Mouse (Mus musculus): Measurements from ENCODE around the gene Hsbp1. TPM values are rescaled to one million over a fixed set of nuclear protein-coding genes. Genes with fewer than 3 reads are reported as not detected.
"Not testable (repeated sequence)": the region's sequence is repeated elsewhere in the genome, so short reads cannot be mapped to it uniquely, and the experiment has no call there.

Hsbp1 gene
- polyA plus RNA-seq, 1 experiment from 2014 or later = 593 TPM

DNA sequence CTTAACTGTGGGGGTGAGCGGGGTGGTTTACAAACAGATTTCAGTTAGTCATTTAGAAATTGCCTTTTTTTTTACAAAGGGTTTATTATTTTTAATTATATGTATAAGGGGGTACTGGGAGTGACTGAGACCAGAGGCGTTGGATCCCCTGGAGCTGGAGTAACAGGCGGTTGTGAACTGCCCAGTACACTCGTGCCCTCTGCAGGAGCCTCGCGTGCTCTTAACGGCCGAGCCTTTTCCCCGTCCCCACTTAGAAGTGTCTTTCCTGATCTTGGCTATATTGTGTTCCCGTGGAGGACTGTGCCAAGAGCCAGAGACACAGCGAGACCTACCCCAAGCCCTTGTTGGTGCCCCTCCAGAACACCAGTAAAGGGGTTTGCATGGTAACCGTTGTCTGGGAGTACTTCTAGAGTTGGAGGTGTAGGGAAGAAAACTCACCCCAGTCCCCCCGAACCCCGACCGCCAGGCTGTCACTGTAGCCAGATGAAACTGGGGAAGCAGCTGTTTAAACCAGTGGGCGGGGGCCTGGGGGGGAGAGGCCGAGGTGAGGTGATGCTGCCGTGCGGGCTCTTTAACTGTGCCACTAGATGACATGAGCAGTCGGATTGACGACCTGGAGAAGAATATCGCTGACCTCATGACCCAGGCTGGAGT lies 868 bp downstream of the Hsbp1 start:
- Histone ChIP-seq H3K9ac (ENCODE audit: low read length) (peak overlapping the region; percentile 98), H3K36me3 (ENCODE audit: control insufficient read depth, insufficient read depth, low read length) (peaks cover 37% of the 10 kb centered on the region), H3K4me1 (ENCODE audit: control insufficient read depth, insufficient read depth, low read length) (peaks cover 4% of the 10 kb centered on the region; the same call in 1 of the 2 replicates), H3K9me3 (replicated peaks; ENCODE audit: control insufficient read depth, low read length) (no peaks in the 10 kb centered on the region), H3K27ac (ENCODE audit: low read depth, low read length) (no peak overlapping the region), H3K4me2 (ENCODE audit: low read length) (peak overlapping the region; percentile 62), H3K27me3 (replicated peaks; ENCODE audit: control insufficient read depth, insufficient read depth, low read length) (no peaks in the 10 kb centered on the region), H3K4me3 (ENCODE audit: low read depth, low read length) (peak overlapping the region; percentile 85)
- DNase-seq (ENCODE audit: low spot score) (no peak), ATAC-seq (no peak)
- WGBS = 63% methylated on average over 22 of the region's 22 CpGs

DNA sequence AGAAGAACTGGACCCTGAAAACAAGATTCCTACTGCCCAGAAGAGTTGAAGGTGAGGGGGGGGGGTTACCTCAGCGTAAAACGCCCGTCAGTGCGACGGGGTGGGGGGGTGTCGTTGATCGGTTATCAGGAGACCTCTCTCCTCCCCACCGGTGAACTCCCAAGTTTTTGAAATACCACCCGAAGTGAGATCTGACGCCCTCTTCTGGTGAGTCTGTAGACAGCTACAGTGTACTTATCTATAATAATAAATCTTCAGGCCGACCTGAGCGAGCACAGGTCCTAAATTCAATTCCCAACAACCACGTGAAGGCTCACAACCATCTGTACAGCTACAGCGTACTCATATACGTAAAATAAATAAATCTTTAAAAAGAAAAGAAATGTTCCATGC lies 1.4 kb downstream of the Hsbp1 start:
- H3K4me3 ChIP-seq (ENCODE audit: low read depth, low read length) = no peak overlapping the region
- DNase-seq (ENCODE audit: low spot score) (no peak), ATAC-seq (no peak)
- peaks cover 43% of the 10 kb centered on the region for H3K36me3 ChIP-seq (ENCODE audit: control insufficient read depth, insufficient read depth, low read length)
- H3K4me2 ChIP-seq (ENCODE audit: low read length) = peak overlapping the region; percentile 62; the same call in 1 of the 2 replicates
- H3K4me1 ChIP-seq (ENCODE audit: control insufficient read depth, insufficient read depth, low read length) = peaks cover 4% of the 10 kb centered on the region; the same call in 1 of the 2 replicates
- H3K9ac ChIP-seq (ENCODE audit: low read length) = no peak overlapping the region
- no peak overlapping the region for H3K27ac ChIP-seq (ENCODE audit: low read depth, low read length)
- H3K27me3 ChIP-seq (replicated peaks; ENCODE audit: control insufficient read depth, insufficient read depth, low read length) = no peaks in the 10 kb centered on the region
- 87% methylated on average over 15 of the region's 15 CpGs for WGBS
- no peaks in the 10 kb centered on the region for H3K9me3 ChIP-seq (replicated peaks; ENCODE audit: control insufficient read depth, low read length)

DNA sequence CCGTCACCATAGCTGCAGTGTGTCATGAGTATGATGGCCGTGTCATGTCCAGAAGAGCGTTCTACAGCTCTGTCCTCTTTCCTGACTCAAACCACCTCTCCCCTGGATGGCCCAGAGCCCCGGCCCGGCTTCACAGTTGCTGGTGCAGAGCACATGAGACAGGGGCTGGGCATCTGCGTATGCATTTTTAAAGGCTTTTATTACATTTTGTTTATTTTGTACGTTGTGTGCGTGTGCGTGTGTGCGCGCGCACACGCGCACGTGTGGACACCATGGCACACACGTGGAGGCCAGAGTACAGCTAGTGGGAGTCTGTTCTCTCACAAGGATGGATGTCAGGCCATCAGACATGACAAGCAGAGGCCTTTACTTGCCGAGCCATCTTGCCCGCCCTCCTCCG lies 7.4 kb downstream of the Hsbp1 start:
- ATAC-seq (no peak), DNase-seq (ENCODE audit: low spot score) (no peak)
- Histone ChIP-seq H3K27me3 (replicated peaks; ENCODE audit: control insufficient read depth, insufficient read depth, low read length) (no peaks in the 10 kb centered on the region), H3K36me3 (ENCODE audit: control insufficient read depth, insufficient read depth, low read length) (peaks cover 39% of the 10 kb centered on the region), H3K27ac (ENCODE audit: low read depth, low read length) (no peak overlapping the region), H3K9me3 (replicated peaks; ENCODE audit: control insufficient read depth, low read length) (no peaks in the 10 kb centered on the region), H3K4me2 (ENCODE audit: low read length) (no peak overlapping the region), H3K9ac (ENCODE audit: low read length) (no peak overlapping the region), H3K4me1 (ENCODE audit: control insufficient read depth, insufficient read depth, low read length) (no peaks in the 10 kb centered on the region), H3K4me3 (ENCODE audit: low read depth, low read length) (no peak overlapping the region)
- WGBS = 94% methylated on average over 19 of the region's 19 CpGs

DNA sequence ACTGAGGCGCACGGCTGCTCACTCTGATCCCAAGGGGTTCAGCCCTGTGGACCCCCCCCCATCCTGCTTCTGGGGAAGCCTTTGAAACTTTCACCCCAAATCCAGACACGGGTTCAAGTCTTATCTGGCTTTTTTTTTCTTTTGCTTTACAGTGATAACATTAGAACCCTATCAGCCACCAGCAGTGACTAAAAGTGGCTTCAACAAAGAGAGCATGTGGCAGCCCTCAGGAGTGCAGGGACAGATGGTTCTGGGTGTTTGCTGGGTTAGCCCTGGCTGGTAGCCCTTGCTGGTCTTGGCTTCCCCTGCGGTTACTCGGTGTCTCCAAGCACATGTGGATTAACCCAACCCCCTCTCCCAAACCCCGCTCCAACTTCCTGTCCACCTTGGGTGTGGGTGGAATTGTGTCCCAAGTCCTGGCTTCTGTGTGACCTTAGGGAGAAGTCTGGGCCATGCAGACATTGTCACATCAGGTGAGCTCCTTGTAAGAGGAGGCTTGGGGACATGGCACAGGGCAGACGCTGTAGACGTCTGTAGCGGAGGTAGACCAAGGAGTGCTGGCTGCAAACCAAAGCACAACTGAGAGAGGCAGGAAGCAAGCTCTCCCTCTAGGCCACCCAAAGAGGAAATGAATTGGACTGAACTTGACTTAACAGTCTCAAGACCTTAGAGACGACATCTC lies 8.8 kb downstream of the Hsbp1 start:
- 91% methylated on average over 10 of the region's 10 CpGs for WGBS
- H3K36me3 ChIP-seq (ENCODE audit: control insufficient read depth, insufficient read depth, low read length) = peaks cover 25% of the 10 kb centered on the region
- no peaks in the 10 kb centered on the region for H3K9me3 ChIP-seq (replicated peaks; ENCODE audit: control insufficient read depth, low read length)
- no peak overlapping the region for H3K27ac ChIP-seq (ENCODE audit: low read depth, low read length)
- H3K4me3 ChIP-seq (ENCODE audit: low read depth, low read length) = no peak overlapping the region
- ATAC-seq (no peak), DNase-seq (ENCODE audit: low spot score) (no peak)
- H3K27me3 ChIP-seq (replicated peaks; ENCODE audit: control insufficient read depth, insufficient read depth, low read length) = no peaks in the 10 kb centered on the region
- H3K4me1 ChIP-seq (ENCODE audit: control insufficient read depth, insufficient read depth, low read length) = no peaks in the 10 kb centered on the region
- H3K9ac ChIP-seq (ENCODE audit: low read length) = no peak overlapping the region
- H3K4me2 ChIP-seq (ENCODE audit: low read length) = no peak overlapping the region

DNA sequence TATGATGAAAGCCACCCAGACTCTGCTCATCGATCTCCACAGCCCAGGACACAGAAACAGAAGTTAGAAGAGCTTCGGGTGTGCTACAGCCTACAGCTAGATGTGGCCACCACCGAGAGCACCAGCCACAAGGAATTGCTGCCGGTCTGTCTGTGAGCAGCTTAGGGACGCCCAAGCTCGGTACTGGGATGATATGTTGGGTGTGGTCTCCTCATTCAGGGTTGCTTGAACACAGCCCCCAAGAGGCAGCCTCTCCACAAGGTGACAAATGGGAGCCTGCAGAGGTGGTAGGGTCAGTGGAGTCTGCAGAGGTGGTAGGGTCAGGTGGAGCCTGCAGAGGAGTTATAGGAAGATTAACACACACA lies 9.4 kb downstream of the Hsbp1 start:
- H3K36me3 ChIP-seq (ENCODE audit: control insufficient read depth, insufficient read depth, low read length) = peaks cover 19% of the 10 kb centered on the region
- H3K4me3 ChIP-seq (ENCODE audit: low read depth, low read length) = no peak overlapping the region
- no peaks in the 10 kb centered on the region for H3K4me1 ChIP-seq (ENCODE audit: control insufficient read depth, insufficient read depth, low read length)
- 87% methylated on average over 6 of the region's 6 CpGs for WGBS
- H3K9me3 ChIP-seq (replicated peaks; ENCODE audit: control insufficient read depth, low read length) = no peaks in the 10 kb centered on the region
- DNase-seq (ENCODE audit: low spot score) = no peak
- ATAC-seq = no peak
- no peak overlapping the region for H3K4me2 ChIP-seq (ENCODE audit: low read length)
- no peak overlapping the region for H3K27ac ChIP-seq (ENCODE audit: low read depth, low read length)
- no peak overlapping the region for H3K9ac ChIP-seq (ENCODE audit: low read length)
- H3K27me3 ChIP-seq (replicated peaks; ENCODE audit: control insufficient read depth, insufficient read depth, low read length) = no peaks in the 10 kb centered on the region

DNA sequence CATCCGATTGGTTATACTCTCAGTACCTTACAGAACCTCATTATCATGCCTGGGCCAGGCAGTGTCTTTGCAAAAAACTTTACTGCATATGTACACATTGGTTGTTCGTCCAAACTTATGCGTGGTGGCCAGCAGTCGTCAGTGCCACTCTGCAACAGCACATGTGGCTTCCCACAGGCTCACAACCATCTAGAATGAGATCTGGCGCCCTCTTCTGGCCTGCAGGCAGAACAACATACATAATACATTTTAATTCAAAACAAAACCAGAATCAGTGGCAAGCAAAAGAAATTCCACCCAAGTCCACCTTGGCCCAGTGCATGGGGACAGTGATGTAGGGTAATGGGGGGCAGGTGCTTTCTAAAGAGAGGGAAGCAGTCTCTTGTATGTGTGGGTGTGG lies 12.3 kb downstream of the Hsbp1 start:
- H3K36me3 ChIP-seq (ENCODE audit: control insufficient read depth, insufficient read depth, low read length); H3K27me3 ChIP-seq (replicated peaks; ENCODE audit: control insufficient read depth, insufficient read depth, low read length); H3K4me2 ChIP-seq (ENCODE audit: low read length); H3K9ac ChIP-seq (ENCODE audit: low read length); H3K4me3 ChIP-seq (ENCODE audit: low read depth, low read length); H3K4me1 ChIP-seq (ENCODE audit: control insufficient read depth, insufficient read depth, low read length); H3K9me3 ChIP-seq (replicated peaks; ENCODE audit: control insufficient read depth, low read length); H3K27ac ChIP-seq (ENCODE audit: low read depth, low read length); ATAC-seq: not testable (repeated sequence)
- peak; percentile 19 for DNase-seq (ENCODE audit: low spot score)
- WGBS = 57% methylated on average over 5 of the region's 5 CpGs

DNA sequence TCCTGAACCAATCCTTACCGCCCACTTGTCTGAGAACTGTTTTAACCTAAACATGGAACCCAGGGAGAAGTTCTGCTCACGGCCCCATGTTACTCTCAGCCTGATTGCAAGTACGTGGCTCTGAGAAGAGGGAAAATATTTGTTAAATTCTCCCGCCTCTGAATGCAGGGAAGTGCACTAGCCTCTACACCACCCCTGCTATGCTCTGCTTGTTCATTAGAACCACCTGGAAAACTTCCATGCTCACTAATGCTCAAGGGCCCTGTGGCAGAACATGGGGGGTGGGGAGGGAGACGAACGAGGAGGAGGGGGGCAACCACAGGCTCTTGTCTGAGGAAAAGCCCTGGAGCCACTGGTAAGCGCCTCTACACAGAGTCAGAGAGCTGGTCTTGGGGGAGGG lies 13.9 kb downstream of the Hsbp1 start:
- WGBS = 77% methylated on average over 7 of the region's 7 CpGs
- Histone ChIP-seq H3K4me2 (ENCODE audit: low read length) (no peak overlapping the region), H3K9me3 (replicated peaks; ENCODE audit: control insufficient read depth, low read length) (no peaks in the 10 kb centered on the region), H3K9ac (ENCODE audit: low read length) (no peak overlapping the region), H3K4me1 (ENCODE audit: control insufficient read depth, insufficient read depth, low read length) (no peaks in the 10 kb centered on the region), H3K27me3 (replicated peaks; ENCODE audit: control insufficient read depth, insufficient read depth, low read length) (no peaks in the 10 kb centered on the region), H3K27ac (ENCODE audit: low read depth, low read length) (no peak overlapping the region), H3K4me3 (ENCODE audit: low read depth, low read length) (no peak overlapping the region), H3K36me3 (ENCODE audit: control insufficient read depth, insufficient read depth, low read length) (no peaks in the 10 kb centered on the region)
- no peak for ATAC-seq
- DNase-seq (ENCODE audit: low spot score) = no peak

DNA sequence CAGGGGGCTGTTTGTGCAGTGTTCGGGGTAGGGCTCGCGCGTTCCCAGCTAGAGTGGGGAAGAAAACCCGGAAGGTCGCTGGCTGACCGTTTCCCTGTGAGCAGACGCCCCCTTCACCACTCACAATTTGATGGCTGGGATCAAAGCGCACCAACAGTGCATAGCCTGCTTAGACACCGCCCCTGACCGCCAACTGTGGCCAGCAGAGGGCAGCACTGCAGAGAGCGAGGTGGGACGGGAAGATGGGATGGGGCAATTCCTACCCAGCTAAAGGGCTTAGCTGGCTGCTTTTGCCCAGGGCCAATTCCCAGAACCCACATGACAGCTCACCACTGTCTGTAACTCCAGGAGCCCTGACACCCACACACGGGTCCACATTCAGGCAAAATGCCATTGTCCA lies 14.5 kb downstream of the Hsbp1 start:
- 55% methylated on average over 14 of the region's 14 CpGs for WGBS
- no peak for DNase-seq (ENCODE audit: low spot score)
- no peaks in the 10 kb centered on the region for H3K36me3 ChIP-seq (ENCODE audit: control insufficient read depth, insufficient read depth, low read length)

DNA sequence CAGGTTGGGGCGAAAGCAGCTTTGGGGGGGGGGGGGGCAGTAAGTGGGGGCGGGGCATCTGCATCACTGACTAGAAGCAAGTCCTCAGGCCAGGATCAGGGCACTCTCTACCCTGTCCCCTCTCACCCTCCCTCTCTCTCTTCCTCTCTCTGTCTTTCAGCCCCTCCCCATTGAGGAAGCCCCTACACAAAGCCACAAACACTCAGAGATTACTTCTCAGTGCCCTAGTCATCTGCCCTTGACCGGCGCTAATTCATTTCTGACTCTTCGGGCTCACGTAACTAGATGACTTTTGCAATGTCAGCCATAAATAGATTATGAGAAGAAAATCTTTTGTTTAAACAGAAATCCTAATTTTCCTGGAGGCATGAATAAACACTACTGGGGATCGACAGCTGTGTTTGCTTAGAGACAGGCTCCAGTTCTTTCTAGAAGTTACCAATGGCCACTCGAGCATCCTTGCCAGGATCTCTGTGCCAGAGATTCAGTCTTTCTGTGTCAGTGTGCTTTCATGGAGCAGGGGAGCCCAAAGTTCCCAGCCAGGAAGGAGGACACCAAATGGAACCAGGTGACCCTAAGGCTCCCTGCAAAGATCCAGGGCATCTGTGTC lies 16.5 kb downstream of the Hsbp1 start:
- ATAC-seq (no peak), DNase-seq (ENCODE audit: low spot score) (no peak)
- Histone ChIP-seq H3K27me3 (replicated peaks; ENCODE audit: control insufficient read depth, insufficient read depth, low read length) (no peaks in the 10 kb centered on the region), H3K9me3 (replicated peaks; ENCODE audit: control insufficient read depth, low read length) (no peaks in the 10 kb centered on the region), H3K4me1 (ENCODE audit: control insufficient read depth, insufficient read depth, low read length) (no peaks in the 10 kb centered on the region), H3K4me3 (ENCODE audit: low read depth, low read length) (no peak overlapping the region), H3K36me3 (ENCODE audit: control insufficient read depth, insufficient read depth, low read length) (no peaks in the 10 kb centered on the region), H3K27ac (ENCODE audit: low read depth, low read length) (no peak overlapping the region), H3K9ac (ENCODE audit: low read length) (no peak overlapping the region), H3K4me2 (ENCODE audit: low read length) (no peak overlapping the region)
- 73% methylated on average over 8 of the region's 8 CpGs for WGBS

More for the DNA sequence above, 14.5 kb downstream of the Hsbp1 start:
- Histone ChIP-seq H3K4me2 (ENCODE audit: low read length) (no peak overlapping the region), H3K4me3 (ENCODE audit: low read depth, low read length) (no peak overlapping the region), H3K27ac (ENCODE audit: low read depth, low read length) (no peak overlapping the region), H3K9ac (ENCODE audit: low read length) (no peak overlapping the region), H3K27me3 (replicated peaks; ENCODE audit: control insufficient read depth, insufficient read depth, low read length) (no peaks in the 10 kb centered on the region), H3K9me3 (replicated peaks; ENCODE audit: control insufficient read depth, low read length) (no peaks in the 10 kb centered on the region), H3K4me1 (ENCODE audit: control insufficient read depth, insufficient read depth, low read length) (no peaks in the 10 kb centered on the region)
- ATAC-seq = no peak
